Mouse (Mus musculus) layer of hippocampus, adult 18-20 months (tissue): ENCODE measurements around the gene Arfgef3. TPM values are rescaled to one million over a fixed set of nuclear protein-coding genes. Genes with fewer than 3 reads are reported as not detected.
A peak's percentile ranks its signal among the peaks of the same experiment; 100 is the strongest.

ENCODE experiments used
- DNase-seq, 2 experiments: peaks; one replicate each; pipeline ENCODE4 v3.0.0; 2022; ENCODE audit warnings: low spot score in 2 of 2
- long read RNA-seq: library from polyadenylated mRNA; stranded (forward); transcript quantifications from one replicate; pipeline ENCODE4 v2.0.0, GENCODE M21; 2021
- total RNA-seq, 2 experiments: library from RNA; stranded (reverse); gene quantifications; 2 replicates each; pipeline ENCODE4 v1.2.3; 2021

Arfgef3 gene
- 10 to 100 TPM; 81.5 to 85.2 TPM for total RNA-seq
- long read RNA-seq, full-length matches to known transcripts = 5 of 19 reads
- long read RNA-seq, partial matches to known transcripts = 7 of 19 reads
- long read RNA-seq, other reads (novel, unspliced or antisense) = 7 of 19 reads

DNA sequence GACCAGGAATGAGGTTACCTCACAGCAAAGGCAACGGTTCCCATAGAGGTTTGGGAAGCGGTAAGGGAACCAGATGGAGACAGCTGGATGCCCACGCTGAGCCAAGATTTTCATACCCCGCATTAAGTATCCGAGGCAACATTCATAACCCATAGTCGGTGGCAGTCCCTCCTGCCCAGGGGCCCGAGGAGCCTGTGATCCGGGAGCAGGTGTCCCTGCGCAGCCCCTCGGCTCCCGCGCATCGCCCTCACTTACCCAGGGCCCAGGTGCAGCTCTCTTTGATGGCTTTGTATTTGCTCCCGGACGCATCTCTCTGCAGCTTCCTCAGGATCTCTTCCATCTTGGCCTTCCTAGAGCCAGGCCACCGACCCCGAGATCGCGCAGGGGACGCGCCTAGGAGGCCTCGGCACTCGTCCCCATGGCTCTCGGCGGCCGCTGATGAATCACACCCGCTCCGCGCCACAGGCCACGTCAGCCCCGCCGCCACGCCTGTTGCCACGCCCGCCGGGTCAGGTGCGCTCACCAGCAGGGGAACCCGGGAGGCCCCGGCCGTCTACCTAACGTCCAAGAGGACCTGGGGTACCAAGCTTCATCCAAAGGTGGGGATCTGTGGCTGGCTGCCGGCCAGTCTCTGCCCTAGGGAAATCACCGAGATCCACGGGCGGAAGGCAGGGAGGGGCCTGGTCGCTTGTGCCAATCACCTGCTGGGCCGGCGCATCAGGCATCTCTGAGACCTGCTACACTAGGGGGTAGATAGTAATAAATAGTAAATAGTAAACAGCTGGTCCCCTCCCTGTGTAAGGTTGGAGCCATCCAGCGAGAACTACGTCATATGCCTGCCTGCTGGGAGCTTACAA is at the start of gene Arfgef3:
Arfgef3 (minus strand) TSS at position 664 of the 857 bp plus-strand sequence.
- DNase-seq = peak; percentile 78 to 84

DNA sequence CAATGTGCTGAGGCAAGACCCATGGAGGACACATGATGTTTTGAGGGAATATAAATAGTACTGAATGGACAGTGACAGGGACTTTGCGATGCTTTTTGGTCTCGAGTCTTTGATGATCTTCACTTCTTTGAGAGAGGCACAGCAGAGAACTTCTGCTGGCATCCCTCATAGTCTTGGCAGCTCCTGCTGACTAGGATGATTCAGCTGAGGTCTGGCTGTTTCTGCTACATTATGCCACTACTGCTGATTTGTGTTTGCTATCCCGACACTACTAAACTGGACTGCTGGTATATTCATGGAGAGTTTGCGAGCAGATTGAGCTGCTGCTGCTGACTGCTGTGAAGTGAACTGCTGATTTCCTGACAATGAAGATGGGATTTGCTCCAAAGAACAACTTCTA is 46.3 kb upstream of the Arfgef3 start:
- peak; percentile 8 to 19 for DNase-seq

- no peak for DNase-seq
Observed at GRCm38 (mm10) chr10:18788601-18789000, 44.9 kb upstream of the Arfgef3 start.

- DNase-seq = no peak
Observed at GRCm38 (mm10) chr10:18786693-18787092, 42.9 kb upstream of the Arfgef3 start, which contains the start of gene Gm4922. Gene Gm4922 (minus strand): TSS chr10:18786793.

DNA sequence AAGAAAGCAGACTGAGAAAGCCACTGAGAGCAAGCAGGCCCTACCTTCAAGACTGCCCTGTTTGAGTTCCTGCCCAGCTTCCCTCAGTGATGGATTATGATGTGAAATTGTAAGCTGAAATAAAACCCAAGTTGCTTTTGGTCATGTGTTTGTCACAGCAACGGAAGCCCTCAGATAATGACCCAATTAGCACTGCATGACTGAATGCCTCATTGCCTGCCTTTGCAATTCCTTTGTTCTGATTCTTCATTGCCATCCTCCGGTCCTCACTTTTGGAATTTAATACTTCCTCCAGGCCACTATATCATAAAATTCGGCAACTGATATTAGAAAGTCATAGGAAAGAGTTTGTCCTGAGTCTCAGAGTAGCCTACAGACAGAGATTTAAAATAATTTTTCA is 33.8 kb upstream of the Arfgef3 start:
- no peak for DNase-seq

DNA sequence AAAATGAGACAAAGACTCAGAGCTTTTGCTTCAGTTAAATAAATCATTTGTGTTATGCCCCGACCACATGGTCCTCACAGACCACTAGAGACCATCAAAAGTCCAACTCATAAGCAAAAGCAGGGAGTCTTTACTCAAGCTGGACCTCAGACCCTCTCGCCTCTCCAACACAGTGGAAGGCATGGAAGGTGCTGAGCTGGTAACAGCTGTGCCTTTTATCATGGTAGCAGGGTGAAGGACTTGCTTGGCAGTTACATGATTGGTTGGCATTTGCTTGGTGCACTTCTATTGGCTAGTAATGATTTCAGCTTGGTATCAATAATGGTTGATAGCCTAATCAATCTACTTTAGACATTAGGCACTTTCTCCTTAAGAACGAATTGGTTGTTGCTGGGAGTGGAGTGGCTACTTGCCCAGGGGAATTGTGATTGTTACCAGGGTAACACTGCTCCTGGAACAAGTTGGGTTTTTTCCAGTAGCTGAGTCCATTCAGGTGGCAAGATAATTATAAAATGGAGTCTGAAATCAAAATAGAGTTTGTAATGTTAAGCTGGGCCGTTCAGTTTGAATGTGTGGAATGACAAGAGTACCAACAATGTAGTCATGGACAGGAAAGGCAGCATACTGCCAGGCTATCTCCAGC is 28.9 kb upstream of the Arfgef3 start:
- DNase-seq = no peak

DNA sequence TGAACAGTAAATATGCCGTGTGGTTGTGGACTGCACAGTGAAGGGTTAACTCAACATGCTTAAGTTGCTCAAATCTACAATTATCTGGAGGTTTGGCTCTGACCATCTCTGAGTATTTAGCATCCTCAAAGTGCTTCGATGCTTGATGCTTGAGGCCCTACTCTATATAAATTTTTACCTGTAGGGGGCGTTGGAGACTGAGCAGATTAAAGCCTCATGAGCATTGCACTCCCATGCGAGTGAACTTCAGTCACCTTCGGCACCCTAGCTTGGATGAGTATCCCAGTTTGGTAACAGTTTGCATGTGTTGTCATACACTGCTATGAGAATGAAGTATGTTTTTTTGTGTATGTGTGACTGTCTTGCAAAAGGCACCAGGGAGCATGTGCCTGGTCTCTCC is 26.2 kb upstream of the Arfgef3 start:
- DNase-seq = no peak

GRCm38 (mm10) chr10:18760241-18760640 is 16.5 kb upstream of the Arfgef3 start:
- DNase-seq = no peak

- no peak for DNase-seq
Observed at GRCm38 (mm10) chr10:18750057-18750456, 6.3 kb upstream of the Arfgef3 start.

GRCm38 (mm10) chr10:18742086-18742485 is 1.7 kb downstream of the Arfgef3 start:
- peak in 1 of 2 experiments; percentile 28 for DNase-seq

DNA sequence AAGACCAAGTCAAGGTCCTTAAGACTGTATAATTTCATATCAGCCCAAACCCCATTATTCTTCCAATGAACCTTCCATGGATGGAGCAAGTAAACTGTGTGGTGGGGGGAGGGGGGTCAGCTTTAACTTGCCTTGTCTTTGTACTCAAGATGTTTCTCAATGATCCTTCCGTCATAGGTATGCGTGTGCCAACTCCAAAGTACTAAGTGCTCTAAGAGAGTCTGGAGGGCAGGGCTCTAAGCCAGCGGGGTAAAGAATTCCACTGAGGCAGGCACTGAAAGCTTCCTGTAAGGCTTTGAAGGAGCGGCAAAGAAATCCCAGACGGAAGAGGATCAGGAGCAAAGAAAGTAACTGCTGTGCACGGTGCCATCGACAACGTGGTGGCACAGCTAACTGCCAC is 2.7 kb downstream of the Arfgef3 start:
- DNase-seq = peak in 1 of 2 experiments; percentile 14

- no peak for DNase-seq
Observed at GRCm38 (mm10) chr10:18728548-18728947, 15.2 kb downstream of the Arfgef3 start.

DNA sequence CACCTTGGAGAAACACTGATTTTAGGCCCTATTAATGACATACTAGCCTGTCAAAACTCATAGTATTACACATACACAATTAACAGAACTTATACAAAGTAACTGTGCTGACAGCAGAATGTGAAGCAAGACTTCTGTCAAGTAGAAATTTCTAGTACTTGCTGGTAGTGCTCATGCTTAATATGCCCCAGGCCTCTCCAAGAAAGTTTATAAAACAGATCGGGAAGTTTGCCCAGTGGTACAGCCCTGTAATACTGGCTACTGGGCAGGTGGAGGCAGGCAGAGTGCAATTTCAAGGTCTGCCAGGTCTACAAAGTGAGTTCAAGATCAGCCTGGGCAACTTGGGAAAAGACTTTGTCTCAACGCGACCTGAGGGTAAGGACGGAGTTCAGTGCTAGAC is 32.3 kb downstream of the Arfgef3 start:
- DNase-seq = no peak

- DNase-seq = peak; percentile 25 to 76
Observed at GRCm38 (mm10) chr10:18710949-18711348, 32.8 kb downstream of the Arfgef3 start.

- no peak for DNase-seq
Observed at GRCm38 (mm10) chr10:18709836-18710235, 33.9 kb downstream of the Arfgef3 start.

GRCm38 (mm10) chr10:18708641-18709040 is 35.1 kb downstream of the Arfgef3 start:
- peak in 1 of 2 experiments; percentile 75 for DNase-seq

DNA sequence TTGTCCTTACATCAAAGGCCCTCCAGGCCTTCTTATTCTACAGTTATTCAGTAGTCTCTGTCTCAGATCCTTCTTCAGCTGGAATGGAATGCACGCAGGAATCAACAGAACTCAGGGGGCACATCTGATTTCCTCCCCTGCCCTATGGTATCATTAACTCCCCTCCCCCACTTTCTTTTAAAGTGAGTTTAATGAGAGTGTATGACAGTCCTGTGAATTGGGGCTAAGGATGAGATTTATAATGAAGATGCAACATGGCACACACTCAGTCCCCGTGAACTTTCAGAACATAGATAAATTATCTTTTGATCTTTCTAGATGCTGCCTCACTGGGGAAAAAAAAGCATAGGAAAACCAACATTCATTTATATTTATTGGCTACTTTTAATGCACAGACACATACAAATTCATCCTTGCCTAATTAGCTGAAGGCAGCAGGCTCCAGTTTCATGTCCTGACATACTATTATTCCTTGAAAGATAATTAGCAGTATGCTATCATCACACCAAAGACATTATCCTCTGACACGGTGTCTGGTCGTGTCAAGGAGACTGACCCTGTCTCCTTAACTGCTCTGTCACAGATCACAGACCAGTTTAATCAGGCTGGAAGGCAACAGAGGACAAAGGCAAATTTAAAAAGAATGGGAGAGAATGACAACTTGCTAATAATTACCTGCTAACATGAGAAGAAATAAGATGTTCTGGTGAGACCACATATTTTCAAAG is 39.2 kb downstream of the Arfgef3 start:
- no peak for DNase-seq

DNA sequence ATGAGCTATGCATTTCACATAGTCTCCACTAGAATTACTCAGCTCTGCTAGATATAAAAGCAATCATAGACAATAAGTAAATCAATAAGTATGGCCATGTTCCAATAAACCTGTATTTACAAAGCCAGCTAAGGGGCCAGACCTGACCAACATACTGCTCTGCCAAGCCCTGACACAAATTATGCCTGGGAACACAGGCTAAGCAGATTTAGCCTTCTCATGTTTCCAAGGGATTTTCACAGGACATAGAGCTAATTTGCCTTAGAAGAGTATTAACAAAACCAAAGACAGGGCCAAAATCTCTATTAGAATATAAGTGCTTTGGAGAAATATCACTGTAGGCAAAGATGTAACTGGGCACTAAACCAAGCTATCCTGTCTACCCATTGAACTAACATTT is 42.2 kb downstream of the Arfgef3 start:
- DNase-seq = no peak

GRCm38 (mm10) chr10:18700117-18700516 is 43.6 kb downstream of the Arfgef3 start:
- DNase-seq = no peak

DNA sequence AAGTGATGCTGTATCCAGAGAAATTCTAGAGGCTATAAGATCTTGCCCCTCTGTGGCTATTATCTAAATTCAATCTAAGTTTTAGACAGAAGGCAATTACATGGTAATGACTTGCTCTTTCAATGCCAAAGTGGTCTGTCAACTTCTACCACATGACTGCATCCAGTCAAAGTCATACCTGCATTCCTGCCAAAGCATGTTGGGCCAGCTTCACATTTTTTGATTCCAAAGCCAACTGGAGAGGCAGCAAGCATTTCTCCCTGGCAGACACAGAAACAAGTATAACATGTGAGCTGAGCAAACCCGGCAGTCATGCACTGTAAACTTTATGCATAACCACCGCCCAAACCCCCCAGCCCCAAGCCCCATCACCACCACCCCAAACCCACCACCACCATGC is 44.6 kb downstream of the Arfgef3 start:
- no peak for DNase-seq

GRCm38 (mm10) chr10:18696461-18696860 is 47.3 kb downstream of the Arfgef3 start:
- DNase-seq = peak in 1 of 2 experiments; percentile 39
